Mouse (Mus musculus) limb, embryonic 12.5 days (tissue): ENCODE data around the gene Upf1. TPM values are rescaled to one million over a fixed set of nuclear protein-coding genes. Genes with fewer than 3 reads are reported as not detected.

Experiments
- ATAC-seq: fragments of 200-750 bp; cut with Nextera tagmentation; 2 replicates; pipeline ENCODE4 v1.8.0; 2017; ENCODE audit warnings: low read depth, moderate TSS enrichment; ENCODE audit not compliant: insufficient number of reproducible peaks, insufficient read depth, low FRiP score, low TSS enrichment
- H3K27ac ChIP-seq: fragments of 300-500 bp; sonication (generic); 2 replicates; pipeline ENCODE4 v1.5.1; 2016; ENCODE audit warnings: mild to moderate bottlenecking, moderate library complexity
- H3K27me3 ChIP-seq: fragments of 300-500 bp; sonication (generic); 2 replicates; pipeline ENCODE4 v1.6.1; 2016; ENCODE audit warnings: mild to moderate bottlenecking, moderate library complexity
- H3K36me3 ChIP-seq: fragments of 300-500 bp; sonication (generic); 2 replicates; pipeline ENCODE4 v1.6.1; 2016; ENCODE audit warnings: mild to moderate bottlenecking, moderate library complexity
- H3K4me1 ChIP-seq: fragments of 300-500 bp; sonication (generic); replicated peaks from 2 replicates; pipeline ENCODE4 v1.6.1; 2016
- H3K4me2 ChIP-seq: fragments of 300-500 bp; sonication (generic); 2 replicates; pipeline ENCODE4 v1.6.1; 2016; ENCODE audit warnings: mild to moderate bottlenecking, moderate library complexity
- H3K4me3 ChIP-seq: fragments of 300-500 bp; sonication (generic); replicated peaks from 2 replicates; pipeline ENCODE4 v1.5.1; 2016; ENCODE audit warnings: mild to moderate bottlenecking
- H3K9ac ChIP-seq: fragments of 300-500 bp; sonication (generic); replicated peaks from 2 replicates; pipeline ENCODE4 v1.6.1; 2016; ENCODE audit warnings: mild to moderate bottlenecking, moderate library complexity
- H3K9me3 ChIP-seq: fragments of 300-500 bp; sonication (generic); 2 replicates; pipeline ENCODE4 v1.6.1; 2016; ENCODE audit warnings: mild to moderate bottlenecking, moderate library complexity
- WGBS: fragments of 180-500 bp; shearing (Covaris S2); methylation state at CpG from one replicate; pipeline ENCODE4 v1.1.7; 2016; 5-methylcytosine and 5-hydroxymethylcytosine counted together
- polyA plus RNA-seq: library from polyadenylated mRNA; unstranded; fragments of >200 nt; fragmentation: Nextera tagmentation; extraction: Ambion mirVana; gene quantifications from 2 replicates; pipeline ENCODE4 v1.2.1, GENCODE M21; 2016

Upf1 gene
- polyA plus RNA-seq, 1 experiment from 2014 or later = 32.5 TPM

DNA sequence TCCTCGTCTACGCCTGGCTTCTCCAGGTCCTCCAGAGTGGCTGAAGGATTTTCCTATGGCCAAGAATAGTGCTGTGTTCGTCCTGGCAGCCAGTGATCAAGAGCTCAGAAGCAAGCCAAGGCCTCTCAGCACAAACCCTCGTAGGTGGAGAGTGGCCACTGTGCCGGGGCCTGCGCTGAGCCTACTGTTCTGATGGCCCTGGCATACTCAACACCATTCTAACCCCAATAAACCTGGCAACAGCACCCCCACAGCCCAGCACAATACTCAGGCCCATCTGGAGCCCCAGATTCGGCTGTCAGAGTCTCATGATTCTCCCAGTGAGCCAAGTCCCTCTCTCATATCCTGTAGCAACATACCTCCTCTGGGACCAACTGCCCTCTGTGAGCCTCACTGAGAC is 12.4 kb downstream of the Upf1 start:
- H3K4me1 ChIP-seq = peaks cover 25% of the 10 kb centered on the region
- H3K4me3 ChIP-seq = no peak overlapping the region
- H3K4me2 ChIP-seq = no peak overlapping the region
- H3K9me3 ChIP-seq = no peaks in the 10 kb centered on the region
- WGBS = 85% methylated on average over 7 of the region's 7 CpGs
- H3K9ac ChIP-seq = no peak overlapping the region
- H3K27ac ChIP-seq = no peak overlapping the region
- peaks cover 91% of the 10 kb centered on the region for H3K36me3 ChIP-seq
- no peaks in the 10 kb centered on the region for H3K27me3 ChIP-seq
- no peak for ATAC-seq

GRCm38 (mm10) chr8:70338931-70339330 is 14.1 kb downstream of the Upf1 start:
- no peak for ATAC-seq
- Histone ChIP-seq H3K4me1 (peaks cover 13% of the 10 kb centered on the region), H3K27ac (no peak overlapping the region), H3K9ac (no peak overlapping the region), H3K36me3 (peaks cover 99% of the 10 kb centered on the region), H3K4me2 (no peak overlapping the region), H3K4me3 (no peak overlapping the region), H3K27me3 (no peaks in the 10 kb centered on the region), H3K9me3 (no peaks in the 10 kb centered on the region)
- 90% methylated on average over 7 of the region's 7 CpGs for WGBS

GRCm38 (mm10) chr8:70332878-70333202 is 20.2 kb downstream of the Upf1 start:
- WGBS = 96% methylated on average over 6 of the region's 6 CpGs
- Histone ChIP-seq H3K27ac (no peak overlapping the region), H3K4me1 (peaks cover 34% of the 10 kb centered on the region), H3K9me3 (no peaks in the 10 kb centered on the region), H3K27me3 (peaks cover 24% of the 10 kb centered on the region), H3K4me3 (no peak overlapping the region), H3K4me2 (no peak overlapping the region), H3K9ac (no peak overlapping the region), H3K36me3 (peaks cover 79% of the 10 kb centered on the region)
- no peak for ATAC-seq

- Histone ChIP-seq H3K4me2 (no peak overlapping the region), H3K36me3 (peaks cover 76% of the 10 kb centered on the region), H3K9me3 (no peaks in the 10 kb centered on the region), H3K4me1 (peaks cover 34% of the 10 kb centered on the region), H3K27me3 (peaks cover 24% of the 10 kb centered on the region), H3K4me3 (no peak overlapping the region), H3K9ac (no peak overlapping the region), H3K27ac (peak overlapping the region; percentile 64; the same call in 1 of the 2 replicates)
- peak; percentile 62 for ATAC-seq
- WGBS = 24% methylated on average over 41 of the region's 41 CpGs
These were observed 20.8 kb downstream of the Upf1 start for GRCm38 (mm10) chr8:70332070-70332877.

- 0 out of 2 replicates have a peak overlapping the region, but pooled peaks have one; percentile 23 for H3K4me3 ChIP-seq
- no peak for ATAC-seq
- peaks cover 24% of the 10 kb centered on the region for H3K27me3 ChIP-seq
- H3K36me3 ChIP-seq = peaks cover 70% of the 10 kb centered on the region
- H3K9ac ChIP-seq = no peak overlapping the region
- H3K9me3 ChIP-seq = no peaks in the 10 kb centered on the region
- 67% methylated on average over 19 of the region's 19 CpGs for WGBS
- no peak overlapping the region for H3K4me2 ChIP-seq
- H3K27ac ChIP-seq = no peak overlapping the region; the same call in 1 of the 2 replicates
- H3K4me1 ChIP-seq = peaks cover 34% of the 10 kb centered on the region
These were observed 21.6 kb downstream of the Upf1 start for GRCm38 (mm10) chr8:70331526-70331925.

DNA sequence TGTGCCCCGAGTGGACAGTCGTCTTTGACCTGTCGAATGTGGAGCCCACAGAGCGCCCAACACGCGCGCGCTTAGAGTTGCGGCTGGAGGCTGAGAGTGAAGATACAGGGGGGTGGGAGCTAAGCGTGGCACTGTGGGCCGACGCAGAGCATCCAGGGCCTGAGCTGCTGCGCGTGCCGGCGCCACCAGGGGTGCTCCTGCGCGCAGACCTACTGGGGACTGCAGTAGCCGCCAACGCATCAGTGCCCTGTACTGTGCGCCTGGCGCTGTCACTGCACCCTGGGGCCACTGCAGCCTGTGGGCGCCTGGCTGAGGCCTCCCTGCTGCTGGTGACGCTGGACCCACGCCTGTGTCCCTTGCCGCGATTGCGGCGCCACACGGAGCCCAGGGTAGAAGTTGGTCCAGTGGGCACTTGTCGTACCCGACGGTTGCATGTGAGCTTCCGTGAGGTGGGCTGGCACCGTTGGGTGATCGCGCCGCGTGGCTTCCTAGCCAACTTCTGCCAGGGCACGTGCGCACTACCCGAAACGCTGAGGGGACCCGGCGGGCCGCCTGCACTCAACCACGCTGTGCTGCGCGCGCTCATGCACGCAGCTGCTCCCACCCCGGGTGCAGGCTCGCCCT is 22.2 kb downstream of the Upf1 start:
- H3K9me3 ChIP-seq = no peaks in the 10 kb centered on the region
- peaks cover 64% of the 10 kb centered on the region for H3K36me3 ChIP-seq
- H3K27ac ChIP-seq = 0 out of 2 replicates have a peak overlapping the region, but pooled peaks have one; percentile 41
- peaks cover 24% of the 10 kb centered on the region for H3K27me3 ChIP-seq
- WGBS = 31% methylated on average over 53 of the region's 53 CpGs
- H3K4me1 ChIP-seq = peaks cover 34% of the 10 kb centered on the region
- peak overlapping the region; percentile 23 for H3K4me3 ChIP-seq
- H3K4me2 ChIP-seq = peak overlapping the region; percentile 52
- ATAC-seq = peak; percentile 67
- peak overlapping the region; percentile 50; the same call in 1 of the 2 replicates for H3K9ac ChIP-seq

- peak overlapping the region; percentile 50; the same call in 1 of the 2 replicates for H3K9ac ChIP-seq
These were observed 23.0 kb downstream of the Upf1 start for GRCm38 (mm10) chr8:70329835-70330740.

GRCm38 (mm10) chr8:70329124-70329834 is 23.8 kb downstream of the Upf1 start, which contains the start of gene Gdf1:
TSS of gene Gdf1 (plus strand) at chr8:70329817.
- Histone ChIP-seq H3K9ac (peak within 1 kb of the TSS; percentile 50; the same call in 1 of the 2 replicates), H3K9me3 (no peaks in the 10 kb centered on the region), H3K4me3 (peak within 1 kb of the TSS; percentile 23), H3K27me3 (peaks cover 24% of the 10 kb centered on the region), H3K4me1 (peaks cover 34% of the 10 kb centered on the region), H3K4me2 (peak within 1 kb of the TSS; percentile 52), H3K27ac (0 out of 2 replicates have a peak within 1 kb of the TSS, but pooled peaks have one; percentile 41), H3K36me3 (peaks cover 56% of the 10 kb centered on the region)
- ATAC-seq = no peak
- WGBS = 29% methylated on average over 14 of the region's 14 CpGs

More at GRCm38 (mm10) chr8:70329835-70330740, 23.0 kb downstream of the Upf1 start:
- H3K4me2 ChIP-seq = peak overlapping the region; percentile 52
- peaks cover 56% of the 10 kb centered on the region for H3K36me3 ChIP-seq
- 0 out of 2 replicates have a peak overlapping the region, but pooled peaks have one; percentile 41 for H3K27ac ChIP-seq
- H3K4me1 ChIP-seq = peaks cover 34% of the 10 kb centered on the region
- H3K27me3 ChIP-seq = peaks cover 24% of the 10 kb centered on the region
- peak overlapping the region; percentile 23 for H3K4me3 ChIP-seq
- ATAC-seq = peak; percentile 30
- no peaks in the 10 kb centered on the region for H3K9me3 ChIP-seq
- 5% methylated on average over 45 of the region's 45 CpGs for WGBS

- Histone ChIP-seq H3K4me2 (no peak overlapping the region), H3K9me3 (no peaks in the 10 kb centered on the region), H3K4me3 (no peak overlapping the region), H3K36me3 (peaks cover 50% of the 10 kb centered on the region), H3K27me3 (peaks cover 24% of the 10 kb centered on the region), H3K9ac (no peak overlapping the region), H3K4me1 (peaks cover 31% of the 10 kb centered on the region), H3K27ac (no peak overlapping the region)
- WGBS = 97% methylated on average over 6 of the region's 6 CpGs
- ATAC-seq = no peak
These were observed 25.6 kb downstream of the Upf1 start for GRCm38 (mm10) chr8:70327512-70327911.

- Histone ChIP-seq H3K4me1 (no peaks in the 10 kb centered on the region), H3K36me3 (peaks cover 30% of the 10 kb centered on the region), H3K9me3 (no peaks in the 10 kb centered on the region), H3K4me3 (no peak overlapping the region), H3K27me3 (no peaks in the 10 kb centered on the region), H3K27ac (no peak overlapping the region), H3K9ac (no peak overlapping the region), H3K4me2 (no peak overlapping the region)
- ATAC-seq = no peak
- WGBS = 88% methylated on average over 3 of the region's 3 CpGs
These were observed 29.4 kb downstream of the Upf1 start for GRCm38 (mm10) chr8:70323716-70324115.
